Comparison of ENCODE assay signal across 8 mouse cellular contexts in genomic region chr14:53683361-53684015, GRCm38 (mm10).
DNase-seq lines count a peak whose midpoint lies in the region; ATAC-seq lines count a peak whose summit lies in the region.
"Not testable (repeated sequence)": the region's sequence is repeated elsewhere in the genome, so short reads cannot be mapped to it uniquely, and the experiment has no call there.

No protein-coding gene starts in this region.

- H3K4me1 ChIP-seq in megakaryocyte, embryonic 14.5 days, result not testable (repeated sequence)

- H3K4me3 ChIP-seq in megakaryocyte, embryonic 14.5 days (replicated peaks), result peak overlapping the region; percentile 67

- ATAC-seq in common myeloid progenitor, adult 5-6 weeks (replicated peaks; ENCODE audit: low read depth, poor library complexity, severe bottlenecking), result peak; percentile 85

- H3K9me3 ChIP-seq in megakaryocyte, embryonic 14.5 days, result not testable (repeated sequence)

- DNase-seq in A20 (ENCODE audit: low read depth, low spot score) (peak; percentile 10), ES-CJ7 (ENCODE audit: low read depth, low spot score) (peak; percentile 29)
- peak; percentile 28 for DNase-seq in T-cell, adult 2 months (ENCODE audit: low spot score)
- peak; percentile 52 for DNase-seq in induced T-regulatory cell, adult 2 months (ENCODE audit: low read depth)
- peak; percentile 54 for DNase-seq in thymus, postnatal 0 days (ENCODE audit: low spot score)
- peak; percentile 50 for DNase-seq in thymus, postnatal 4 days

- H3K36me3 ChIP-seq in megakaryocyte, embryonic 14.5 days (replicated peaks; ENCODE audit: low read length), result not testable (repeated sequence)

- H3K27me3 ChIP-seq in megakaryocyte, embryonic 14.5 days (replicated peaks), result not testable (repeated sequence)

Comparison
In these comparisons a context has a peak if more than half of its experiments do, and no peak if none do; other contexts are left out.
1. Peak in every context shown above with its lines: DNase-seq, ATAC-seq and H3K4me3 ChIP-seq.